Mouse (Mus musculus): ENCODE data around the gene Lingo3. TPM values are rescaled to one million over a fixed set of nuclear protein-coding genes. Genes with fewer than 3 reads are reported as not detected.

The Lingo3 gene
- polyA plus RNA-seq, 1 experiment from 2014 or later: 1.9 TPM

DNA sequence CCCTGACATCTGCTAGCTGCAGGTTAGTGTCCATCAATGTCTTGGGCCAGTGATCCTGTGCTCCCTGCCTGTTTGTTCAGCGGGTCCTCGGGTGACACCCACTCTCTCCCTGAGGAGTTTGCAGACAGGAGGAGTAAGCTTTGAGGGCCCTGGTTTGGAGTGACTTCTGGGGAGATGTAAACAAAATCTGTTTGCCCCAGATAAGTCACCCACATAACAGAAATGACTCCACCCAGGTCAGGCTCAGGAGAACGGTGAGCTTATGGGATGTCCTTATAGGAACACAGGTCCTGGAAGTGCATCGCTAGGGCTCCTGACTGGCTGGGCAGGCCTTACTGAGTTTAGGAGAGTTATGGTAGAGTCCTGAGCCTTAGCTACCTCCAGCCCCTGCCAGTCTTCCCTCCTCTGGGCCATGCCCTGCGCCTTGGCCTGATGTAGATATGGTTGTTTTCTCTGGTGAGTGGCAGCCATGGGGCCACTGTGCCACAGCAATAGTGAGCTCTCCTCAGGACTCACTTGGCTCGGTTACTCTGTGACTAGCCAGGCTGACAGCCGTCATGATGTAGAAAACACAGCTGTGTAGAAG is 14.6 kb upstream of the Lingo3 start:
- Histone ChIP-seq H3K36me3 (peaks cover 26% of the 10 kb centered on the region), H3K4me2 (no peak overlapping the region), H3K4me1 (peaks cover 37% of the 10 kb centered on the region), H3K9ac (peak overlapping the region; percentile 92), H3K27me3 (no peaks in the 10 kb centered on the region), H3K4me3 (no peak overlapping the region), H3K9me3 (no peaks in the 10 kb centered on the region), H3K27ac (no peak overlapping the region)
- no peak for ATAC-seq (ENCODE audit: insufficient number of reproducible peaks, insufficient read depth, low FRiP score, low TSS enrichment, low read depth)
- 82% methylated on average over 7 of the region's 7 CpGs for WGBS

DNA sequence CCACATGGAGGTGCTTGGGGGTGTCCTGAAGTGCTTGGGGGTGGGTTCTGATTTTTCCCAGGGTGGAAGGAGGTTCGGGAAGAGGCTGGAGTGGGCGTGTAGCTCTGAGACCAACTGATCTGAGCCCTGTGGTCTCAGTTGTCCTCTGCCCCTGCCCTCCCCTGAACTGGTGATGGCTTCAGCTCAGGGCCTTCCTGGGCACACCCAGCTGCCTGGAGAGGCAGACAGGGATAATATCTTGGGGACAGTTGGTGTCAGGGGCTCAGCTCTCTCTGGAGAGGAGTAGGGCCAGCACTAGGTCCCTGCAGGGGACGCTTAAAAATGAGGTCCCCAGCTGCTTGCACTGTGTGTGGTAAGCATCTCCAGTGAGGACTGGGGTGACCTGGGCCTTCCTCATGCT is 14.0 kb upstream of the Lingo3 start:
- peaks cover 26% of the 10 kb centered on the region for H3K36me3 ChIP-seq
- H3K4me2 ChIP-seq: peak overlapping the region; percentile 96
- ATAC-seq (ENCODE audit: insufficient number of reproducible peaks, insufficient read depth, low FRiP score, low TSS enrichment, low read depth): no peak
- H3K27me3 ChIP-seq: no peaks in the 10 kb centered on the region
- peak overlapping the region; percentile 92 for H3K9ac ChIP-seq
- WGBS: 42% methylated on average over 3 of the region's 3 CpGs
- peaks cover 40% of the 10 kb centered on the region for H3K4me1 ChIP-seq
- H3K4me3 ChIP-seq: no peak overlapping the region
- H3K9me3 ChIP-seq: no peaks in the 10 kb centered on the region
- peak overlapping the region; percentile 60; the same call in 1 of the 2 replicates for H3K27ac ChIP-seq

DNA sequence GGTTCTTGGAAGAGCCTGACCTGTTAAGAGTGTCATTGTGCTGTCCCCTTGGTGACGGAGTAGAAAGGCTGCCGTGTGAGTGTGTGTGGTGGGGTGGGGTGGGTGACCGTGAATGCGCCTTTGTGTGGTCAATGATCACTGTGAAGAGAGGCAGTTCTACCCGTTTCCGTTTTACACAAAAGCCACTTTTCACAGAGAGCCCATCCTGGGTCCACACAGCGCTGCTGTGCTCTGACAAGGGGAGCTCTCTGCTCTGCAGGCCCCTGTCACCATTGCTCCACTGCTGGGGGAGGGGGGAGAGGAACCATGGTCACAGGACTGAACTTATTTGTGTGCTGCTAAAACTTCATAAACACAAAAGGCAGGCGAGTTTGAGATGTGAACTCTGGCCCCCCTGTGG is 13.5 kb upstream of the Lingo3 start:
- H3K4me3 ChIP-seq: no peak overlapping the region
- peak overlapping the region; percentile 92 for H3K9ac ChIP-seq
- H3K4me2 ChIP-seq: peak overlapping the region; percentile 96
- H3K27ac ChIP-seq: peak overlapping the region; percentile 60; the same call in 1 of the 2 replicates
- ATAC-seq (ENCODE audit: insufficient number of reproducible peaks, insufficient read depth, low FRiP score, low TSS enrichment, low read depth): no peak
- H3K27me3 ChIP-seq: no peaks in the 10 kb centered on the region
- H3K4me1 ChIP-seq: peaks cover 40% of the 10 kb centered on the region
- 34% methylated on average over 8 of the region's 8 CpGs for WGBS
- no peaks in the 10 kb centered on the region for H3K9me3 ChIP-seq
- H3K36me3 ChIP-seq: peaks cover 24% of the 10 kb centered on the region

DNA sequence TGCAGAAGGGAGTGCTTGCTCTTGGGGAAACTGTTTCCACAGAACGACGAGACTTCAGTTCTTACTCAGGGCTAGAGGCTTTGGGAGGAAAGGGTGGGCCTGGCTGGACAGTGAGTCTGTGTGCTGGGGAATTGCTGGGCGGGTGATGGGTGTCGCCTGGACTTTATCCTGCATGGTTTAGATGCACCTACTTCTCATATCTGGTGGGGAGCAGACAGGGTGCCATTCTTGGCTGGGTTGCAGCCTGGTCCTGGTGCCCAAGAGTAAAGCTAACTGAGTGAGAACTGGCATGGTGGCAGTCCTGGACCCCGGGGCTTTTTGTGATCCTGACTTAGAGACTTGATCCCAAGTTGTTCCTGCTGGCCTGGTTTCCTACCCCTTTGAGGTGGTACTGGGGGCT is 13.1 kb upstream of the Lingo3 start:
- 66% methylated on average over 5 of the region's 5 CpGs for WGBS
- Histone ChIP-seq H3K4me1 (peaks cover 40% of the 10 kb centered on the region), H3K4me2 (peak overlapping the region; percentile 96; the same call in 1 of the 2 replicates), H3K27me3 (no peaks in the 10 kb centered on the region), H3K9me3 (no peaks in the 10 kb centered on the region), H3K9ac (peak overlapping the region; percentile 92), H3K36me3 (peaks cover 24% of the 10 kb centered on the region), H3K27ac (peak overlapping the region; percentile 60; the same call in 1 of the 2 replicates), H3K4me3 (no peak overlapping the region)
- no peak for ATAC-seq (ENCODE audit: insufficient number of reproducible peaks, insufficient read depth, low FRiP score, low TSS enrichment, low read depth)

DNA sequence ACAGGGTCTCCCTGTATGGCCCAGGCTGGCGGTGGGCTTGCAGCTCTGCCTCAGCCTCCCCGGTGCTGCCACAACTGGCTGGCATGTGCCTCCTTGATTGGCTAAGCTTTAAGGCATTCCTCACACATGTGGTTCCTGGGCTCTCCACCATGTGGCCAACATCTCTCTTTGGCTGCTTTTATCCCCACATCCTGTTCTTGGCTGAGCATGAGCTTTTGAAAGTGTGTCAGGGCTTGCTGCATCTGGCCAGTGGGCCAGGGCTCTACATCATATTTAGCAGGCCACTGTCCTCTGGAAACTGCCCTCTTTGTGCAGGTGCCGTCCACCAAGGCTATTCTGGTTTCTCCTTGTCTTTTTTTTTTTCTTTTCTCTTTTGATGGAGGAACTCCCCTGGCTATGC is 12.4 kb upstream of the Lingo3 start:
- H3K4me1 ChIP-seq: peaks cover 40% of the 10 kb centered on the region
- H3K27me3 ChIP-seq: no peaks in the 10 kb centered on the region
- peaks cover 24% of the 10 kb centered on the region for H3K36me3 ChIP-seq
- peak overlapping the region; percentile 96 for H3K4me2 ChIP-seq
- H3K4me3 ChIP-seq: peak overlapping the region; percentile 93
- ATAC-seq (ENCODE audit: insufficient number of reproducible peaks, insufficient read depth, low FRiP score, low TSS enrichment, low read depth): no peak
- WGBS: 47% methylated on average over 3 of the region's 3 CpGs
- peak overlapping the region; percentile 33; the same call in 1 of the 2 replicates for H3K27ac ChIP-seq
- H3K9ac ChIP-seq: peak overlapping the region; percentile 92
- no peaks in the 10 kb centered on the region for H3K9me3 ChIP-seq

DNA sequence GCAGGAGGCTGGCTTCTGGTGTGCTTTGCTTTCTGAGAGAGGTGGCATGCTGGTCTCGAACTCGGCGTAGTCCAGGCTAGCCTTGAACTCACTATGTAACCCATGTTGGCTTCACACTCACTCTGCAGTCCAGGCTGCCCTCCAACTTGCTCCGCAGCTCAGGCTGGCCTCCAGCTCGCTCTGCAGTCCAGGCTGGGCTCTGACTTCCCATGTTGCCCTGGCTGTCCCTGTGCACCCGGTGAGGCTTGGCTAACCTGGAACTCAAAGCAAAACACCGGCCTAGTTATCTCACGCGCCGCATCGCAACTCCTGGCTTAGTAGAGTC is 11.9 kb upstream of the Lingo3 start:
- WGBS: 17% methylated on average over 11 of the region's 11 CpGs
- peaks cover 26% of the 10 kb centered on the region for H3K36me3 ChIP-seq
- H3K27ac ChIP-seq: peak overlapping the region; percentile 33; the same call in 1 of the 2 replicates
- no peak for ATAC-seq (ENCODE audit: insufficient number of reproducible peaks, insufficient read depth, low FRiP score, low TSS enrichment, low read depth)
- H3K4me3 ChIP-seq: peak overlapping the region; percentile 93
- H3K27me3 ChIP-seq: no peaks in the 10 kb centered on the region
- peak overlapping the region; percentile 96 for H3K4me2 ChIP-seq
- no peaks in the 10 kb centered on the region for H3K9me3 ChIP-seq
- H3K4me1 ChIP-seq: peaks cover 40% of the 10 kb centered on the region
- H3K9ac ChIP-seq: peak overlapping the region; percentile 92

DNA sequence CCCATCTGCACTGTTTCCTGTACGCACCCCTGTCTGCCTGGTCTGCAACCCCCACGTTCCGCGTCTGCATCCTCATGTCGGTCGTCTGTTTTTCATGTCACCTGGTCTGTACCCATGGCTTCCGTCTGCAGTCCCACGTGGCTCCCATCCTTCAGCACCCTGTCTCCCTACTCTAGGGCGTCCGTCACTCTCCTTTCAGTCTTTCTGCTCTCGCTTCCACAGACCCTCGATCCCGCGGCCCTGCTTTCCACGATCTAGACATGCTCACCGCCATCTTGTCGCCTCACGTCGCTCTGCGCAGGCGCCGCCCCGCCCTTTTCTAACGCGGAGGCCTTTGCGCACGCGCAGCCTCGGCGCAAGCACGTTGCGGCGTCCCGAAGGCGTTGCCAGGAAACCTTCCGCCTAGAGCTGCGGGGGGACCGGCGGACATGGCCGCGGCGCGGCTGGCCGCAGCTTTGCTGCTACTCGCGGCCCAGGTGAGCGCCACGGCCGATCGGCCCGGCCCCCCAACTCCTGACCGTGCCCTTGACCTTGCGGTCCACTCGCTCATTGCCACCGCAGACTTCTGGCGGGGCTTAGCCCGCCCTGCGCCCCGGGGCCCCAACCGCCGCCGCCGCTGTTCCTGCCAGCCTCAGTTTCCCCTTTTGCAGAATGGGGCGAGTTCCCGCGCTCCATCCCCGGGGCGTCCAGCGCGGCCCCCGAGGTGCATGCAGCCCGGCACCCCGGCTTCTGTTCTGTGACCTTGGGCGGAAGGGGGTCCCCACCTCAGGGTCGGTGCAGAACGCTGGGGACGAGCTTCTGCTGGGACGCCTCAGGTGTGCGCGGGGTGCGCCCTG is 11.3 kb upstream of the Lingo3 start, which contains the start of the genes Lsm7 and Sppl2b:
TSS of gene Lsm7 (minus strand) at position 297 of the 836 bp plus-strand sequence.
TSS of gene Sppl2b (plus strand) at position 363 of the 836 bp plus-strand sequence.
- WGBS: under 1% methylated on average over 81 of the region's 81 CpGs
- Histone ChIP-seq H3K9ac (peak within 1 kb of the TSS; percentile 92), H3K27ac (peak within 1 kb of the TSS; percentile 80), H3K36me3 (peaks cover 26% of the 10 kb centered on the region), H3K4me2 (peak within 1 kb of the TSS; percentile 96), H3K4me3 (peak within 1 kb of the TSS; percentile 93), H3K27me3 (no peaks in the 10 kb centered on the region), H3K9me3 (no peaks in the 10 kb centered on the region), H3K4me1 (peaks cover 40% of the 10 kb centered on the region)
- ATAC-seq (ENCODE audit: insufficient number of reproducible peaks, insufficient read depth, low FRiP score, low TSS enrichment, low read depth): peak; percentile 56; the same call in 1 of the 2 replicates

DNA sequence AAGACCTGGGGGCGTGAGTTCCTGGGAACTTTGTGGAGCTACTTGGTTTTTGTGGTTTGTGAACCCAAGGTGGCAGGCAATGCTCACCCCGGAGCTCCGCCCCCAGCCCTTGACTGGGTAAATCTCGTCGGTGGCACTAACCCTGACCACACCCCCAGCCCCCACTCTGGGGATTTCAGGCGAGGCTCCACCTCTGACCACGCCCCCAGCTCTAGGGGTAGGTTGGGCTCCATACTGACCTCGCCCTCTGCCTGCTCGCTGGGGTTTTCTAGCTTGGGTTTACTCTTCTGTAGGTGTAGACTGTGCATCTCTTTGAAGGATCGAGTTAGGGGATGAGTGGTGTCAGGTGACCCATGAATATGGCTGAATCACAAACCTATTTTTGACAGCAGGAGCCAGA is 4.7 kb upstream of the Lingo3 start:
- H3K4me3 ChIP-seq: no peak overlapping the region
- no peaks in the 10 kb centered on the region for H3K9me3 ChIP-seq
- no peak overlapping the region for H3K9ac ChIP-seq
- no peak for ATAC-seq (ENCODE audit: insufficient number of reproducible peaks, insufficient read depth, low FRiP score, low TSS enrichment, low read depth)
- peaks cover 28% of the 10 kb centered on the region for H3K27me3 ChIP-seq
- WGBS: 9% methylated on average over 10 of the region's 10 CpGs
- H3K36me3 ChIP-seq: peaks cover 25% of the 10 kb centered on the region
- H3K4me1 ChIP-seq: peaks cover 19% of the 10 kb centered on the region
- no peak overlapping the region for H3K27ac ChIP-seq
- no peak overlapping the region for H3K4me2 ChIP-seq

DNA sequence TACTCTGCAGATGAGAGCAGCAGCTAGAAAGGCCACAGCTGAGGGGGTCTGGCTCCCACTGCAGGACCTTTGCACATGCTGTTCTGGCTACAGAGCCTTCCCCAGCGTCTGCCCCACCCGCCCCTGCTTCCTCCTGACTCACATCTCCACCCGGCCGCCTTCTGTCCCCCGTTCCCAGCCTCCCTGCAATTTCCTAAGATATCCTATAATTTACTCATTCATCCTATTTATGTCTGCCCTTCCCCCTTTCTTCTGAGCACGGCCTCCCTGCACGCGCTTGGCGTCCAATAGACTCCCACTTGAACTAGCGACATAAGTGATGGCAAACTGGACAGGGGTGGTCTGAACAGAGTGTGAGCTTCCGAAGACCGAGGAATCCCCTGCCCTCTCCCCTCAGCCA is 1.9 kb upstream of the Lingo3 start:
- H3K4me2 ChIP-seq: no peak overlapping the region
- H3K4me1 ChIP-seq: peaks cover 22% of the 10 kb centered on the region
- H3K36me3 ChIP-seq: no peaks in the 10 kb centered on the region
- WGBS: 73% methylated on average over 12 of the region's 12 CpGs
- H3K27me3 ChIP-seq: peaks cover 53% of the 10 kb centered on the region
- no peak for ATAC-seq (ENCODE audit: insufficient number of reproducible peaks, insufficient read depth, low FRiP score, low TSS enrichment, low read depth)
- no peak overlapping the region for H3K4me3 ChIP-seq
- no peaks in the 10 kb centered on the region for H3K9me3 ChIP-seq
- H3K9ac ChIP-seq: no peak overlapping the region
- H3K27ac ChIP-seq: no peak overlapping the region

DNA sequence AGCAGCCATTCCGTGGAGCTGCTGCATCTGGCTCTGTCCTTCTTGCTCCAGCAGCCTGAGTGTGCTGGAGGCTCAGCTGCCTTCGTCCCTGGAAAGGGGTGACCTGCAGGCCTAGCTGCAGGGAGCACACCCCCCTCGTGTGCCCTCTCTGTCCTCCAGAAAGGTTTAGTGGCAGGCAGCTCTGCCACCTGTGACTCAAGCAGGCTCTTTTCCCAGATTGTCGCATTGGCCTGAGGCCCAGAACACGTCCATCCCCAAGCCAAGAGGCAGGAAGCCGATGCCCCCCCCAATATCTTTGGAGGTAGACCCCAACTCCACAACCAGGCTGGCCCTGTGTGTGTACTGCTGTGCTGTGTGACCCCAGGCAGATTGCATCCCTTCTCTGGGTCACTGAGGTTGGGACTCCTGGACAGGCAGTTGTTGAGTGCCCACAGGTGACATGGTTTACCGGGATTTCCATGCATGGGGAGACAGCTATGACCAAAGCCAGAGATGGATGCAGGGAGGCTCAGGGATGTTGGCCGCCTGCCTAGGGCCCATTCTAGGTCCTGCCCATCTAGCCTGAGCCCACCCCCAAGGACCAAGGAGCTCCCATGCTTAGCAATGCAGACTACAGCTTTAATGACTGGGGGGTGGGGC is 1.3 kb upstream of the Lingo3 start:
- Histone ChIP-seq H3K9ac (no peak overlapping the region), H3K27ac (no peak overlapping the region), H3K4me3 (no peak overlapping the region), H3K27me3 (peaks cover 55% of the 10 kb centered on the region), H3K4me2 (no peak overlapping the region), H3K4me1 (peaks cover 22% of the 10 kb centered on the region), H3K9me3 (no peaks in the 10 kb centered on the region), H3K36me3 (no peaks in the 10 kb centered on the region)
- WGBS: 64% methylated on average over 8 of the region's 8 CpGs
- no peak for ATAC-seq (ENCODE audit: insufficient number of reproducible peaks, insufficient read depth, low FRiP score, low TSS enrichment, low read depth)

DNA sequence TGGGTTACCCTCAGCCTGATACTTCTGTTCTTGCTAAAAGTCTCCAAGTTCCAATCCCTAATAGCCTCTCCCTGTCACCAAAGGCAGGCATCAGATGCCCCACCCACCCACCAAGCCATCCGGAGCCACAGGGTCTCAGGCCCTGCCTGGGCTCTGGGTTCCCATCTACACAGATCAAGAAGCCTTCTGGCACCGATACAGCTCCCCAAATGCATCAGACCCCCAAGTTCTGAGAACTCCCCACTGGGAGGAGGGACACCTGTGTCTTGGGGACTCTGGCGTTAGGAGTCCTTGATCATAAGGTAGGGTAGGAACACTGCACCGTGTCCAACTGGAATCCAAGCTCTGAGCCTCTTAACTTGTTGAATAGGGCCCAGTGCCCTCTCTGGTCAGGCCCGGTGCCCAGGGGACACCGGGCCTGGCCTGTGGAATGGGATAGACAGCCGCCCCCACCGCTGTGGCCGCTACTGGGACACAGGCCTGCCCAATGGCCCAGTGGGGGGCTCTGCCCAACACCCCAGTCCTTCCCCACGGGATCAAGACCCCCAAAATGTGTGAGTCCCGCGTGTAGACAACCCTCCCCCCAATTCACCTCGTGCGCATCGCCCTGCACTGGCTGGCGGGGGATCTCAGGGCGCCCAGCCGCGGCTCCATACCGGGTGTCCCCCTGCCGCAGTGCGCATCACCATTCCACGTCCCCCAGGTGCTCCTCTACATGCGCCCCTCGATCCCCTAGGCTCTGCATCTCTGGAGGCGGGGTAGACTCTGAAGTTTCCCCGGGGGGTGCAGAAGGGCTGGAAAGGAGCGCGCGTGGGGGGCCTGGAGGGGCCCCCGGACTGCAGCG is 530 bp downstream of the Lingo3 start:
- H3K9me3 ChIP-seq: no peaks in the 10 kb centered on the region
- H3K4me2 ChIP-seq: peak overlapping the region; percentile 89
- H3K4me1 ChIP-seq: peaks cover 16% of the 10 kb centered on the region
- peaks cover 61% of the 10 kb centered on the region for H3K27me3 ChIP-seq
- no peak overlapping the region for H3K27ac ChIP-seq
- H3K9ac ChIP-seq: peak overlapping the region; percentile 74
- H3K4me3 ChIP-seq: peak overlapping the region; percentile 55
- WGBS: 13% methylated on average over 32 of the region's 32 CpGs
- no peak for ATAC-seq (ENCODE audit: insufficient number of reproducible peaks, insufficient read depth, low FRiP score, low TSS enrichment, low read depth)
- H3K36me3 ChIP-seq: no peaks in the 10 kb centered on the region

All from embryonic facial prominence, embryonic 13.5 days (tissue).